Mouse (Mus musculus): ENCODE data around the gene Tekt4.

Gene Tekt4

GRCm38 (mm10) chr17:25454272-25454671, at the start of gene Tekt4:
Gene Tekt4 (plus strand): TSS chr17:25454615.
- no peak for DNase-seq (ENCODE audit: extremely low read depth, low read depth)

- no peak for DNase-seq (ENCODE audit: extremely low read depth, low read depth)
These were observed 49.1 kb upstream of the Tekt4 start for GRCm38 (mm10) chr17:25405224-25405895.

- DNase-seq (ENCODE audit: extremely low read depth, low read depth) = no peak
These were observed 48.4 kb upstream of the Tekt4 start for GRCm38 (mm10) chr17:25406011-25406441.

- DNase-seq (ENCODE audit: extremely low read depth, low read depth) = no peak
These were observed 47.1 kb upstream of the Tekt4 start for GRCm38 (mm10) chr17:25407352-25407751.

- DNase-seq (ENCODE audit: extremely low read depth, low read depth) = no peak
These were observed 46.0 kb upstream of the Tekt4 start for GRCm38 (mm10) chr17:25408302-25408999.

GRCm38 (mm10) chr17:25409621-25410020, 44.8 kb upstream of the Tekt4 start:
- no peak for DNase-seq (ENCODE audit: extremely low read depth, low read depth)

GRCm38 (mm10) chr17:25410180-25410579, 44.2 kb upstream of the Tekt4 start:
- no peak for DNase-seq (ENCODE audit: extremely low read depth, low read depth)

GRCm38 (mm10) chr17:25410786-25411185, 43.6 kb upstream of the Tekt4 start:
- DNase-seq (ENCODE audit: extremely low read depth, low read depth) = no peak

GRCm38 (mm10) chr17:25411251-25411650, 43.2 kb upstream of the Tekt4 start:
- no peak for DNase-seq (ENCODE audit: extremely low read depth, low read depth)

- no peak for DNase-seq (ENCODE audit: extremely low read depth, low read depth)
These were observed 40.2 kb upstream of the Tekt4 start for GRCm38 (mm10) chr17:25414209-25414608.

- DNase-seq (ENCODE audit: extremely low read depth, low read depth) = no peak
These were observed 39.5 kb upstream of the Tekt4 start for GRCm38 (mm10) chr17:25414917-25415316.

GRCm38 (mm10) chr17:25415421-25415913, 38.9 kb upstream of the Tekt4 start:
- DNase-seq (ENCODE audit: extremely low read depth, low read depth) = no peak

GRCm38 (mm10) chr17:25416219-25416618, 38.2 kb upstream of the Tekt4 start:
- no peak for DNase-seq (ENCODE audit: extremely low read depth, low read depth)

GRCm38 (mm10) chr17:25417990-25418389, 36.4 kb upstream of the Tekt4 start:
- no peak for DNase-seq (ENCODE audit: extremely low read depth, low read depth)

GRCm38 (mm10) chr17:25418926-25419325, 35.5 kb upstream of the Tekt4 start:
- no peak for DNase-seq (ENCODE audit: extremely low read depth, low read depth)

- DNase-seq (ENCODE audit: extremely low read depth, low read depth) = no peak
These were observed 33.4 kb upstream of the Tekt4 start for GRCm38 (mm10) chr17:25420998-25421397.

GRCm38 (mm10) chr17:25424526-25425080, 29.8 kb upstream of the Tekt4 start:
- DNase-seq (ENCODE audit: extremely low read depth, low read depth) = no peak

GRCm38 (mm10) chr17:25425996-25426395, 28.4 kb upstream of the Tekt4 start:
- DNase-seq (ENCODE audit: extremely low read depth, low read depth) = no peak

- DNase-seq (ENCODE audit: extremely low read depth, low read depth) = no peak
These were observed 27.0 kb upstream of the Tekt4 start for GRCm38 (mm10) chr17:25427441-25427840.

GRCm38 (mm10) chr17:25429240-25429639, 25.2 kb upstream of the Tekt4 start:
- no peak for DNase-seq (ENCODE audit: extremely low read depth, low read depth)

- DNase-seq (ENCODE audit: extremely low read depth, low read depth) = no peak
These were observed 24.5 kb upstream of the Tekt4 start for GRCm38 (mm10) chr17:25429886-25430285.

- no peak for DNase-seq (ENCODE audit: extremely low read depth, low read depth)
These were observed 23.9 kb upstream of the Tekt4 start for GRCm38 (mm10) chr17:25430534-25430933.
